Mouse (Mus musculus) liver, embryonic 14.5 days (tissue): ENCODE results near the gene Actrt2.

Experiments used
- CTCF ChIP-seq: IDR thresholded peaks from 2 replicates; pipeline ENCODE4 v1.5.1; 2016; ENCODE audit warnings: antibody characterized with exemption, low read depth, control low read depth
- EP300 ChIP-seq: IDR thresholded peaks from 2 replicates; pipeline ENCODE4 v1.6.1; 2016; ENCODE audit warnings: antibody characterized with exemption, low read depth

- no peak for TF ChIP-seq CTCF
- no peak for TF ChIP-seq EP300
These were observed 4.4 kb upstream of the Actrt2 start for GRCm38 (mm10) chr4:154672027-154672426.
